Mouse (Mus musculus) lung, postnatal 14 days (tissue): ENCODE results near the gene Abca17.
A peak's percentile ranks its signal among the peaks of the same experiment; 100 is the strongest.

Source experiments
- DNase-seq: peaks from one replicate; pipeline ENCODE4 v3.0.0; 2021

Gene Abca17

GRCm38 (mm10) chr17:24350926-24351759 is at the start of gene Abca17:
Abca17 (minus strand) TSS chr17:24351068.
- no peak for DNase-seq

DNA sequence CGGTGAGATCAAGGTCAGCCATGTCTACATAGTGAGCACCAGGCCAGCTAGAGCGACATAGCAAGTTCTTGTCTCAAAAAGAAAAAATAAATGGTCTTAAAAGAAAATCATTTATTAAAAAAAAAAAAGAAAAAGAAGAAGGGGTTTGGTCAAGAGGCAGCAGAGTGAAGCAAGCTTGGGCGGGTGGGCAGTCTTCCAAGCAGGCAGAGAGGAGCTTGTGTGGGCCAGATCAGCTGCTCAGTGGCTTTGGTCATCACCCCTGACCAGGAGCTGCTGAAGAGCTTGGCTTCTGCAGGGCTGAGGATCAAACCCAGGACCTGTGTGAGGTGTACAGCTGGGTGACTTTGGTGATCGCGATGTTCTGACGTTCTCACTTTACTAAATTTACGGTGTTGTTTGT is 43.6 kb upstream of the Abca17 start:
- peak; percentile 40 for DNase-seq

- DNase-seq: no peak
Measured at GRCm38 (mm10) chr17:24393527-24393926, 42.7 kb upstream of the Abca17 start.

DNA sequence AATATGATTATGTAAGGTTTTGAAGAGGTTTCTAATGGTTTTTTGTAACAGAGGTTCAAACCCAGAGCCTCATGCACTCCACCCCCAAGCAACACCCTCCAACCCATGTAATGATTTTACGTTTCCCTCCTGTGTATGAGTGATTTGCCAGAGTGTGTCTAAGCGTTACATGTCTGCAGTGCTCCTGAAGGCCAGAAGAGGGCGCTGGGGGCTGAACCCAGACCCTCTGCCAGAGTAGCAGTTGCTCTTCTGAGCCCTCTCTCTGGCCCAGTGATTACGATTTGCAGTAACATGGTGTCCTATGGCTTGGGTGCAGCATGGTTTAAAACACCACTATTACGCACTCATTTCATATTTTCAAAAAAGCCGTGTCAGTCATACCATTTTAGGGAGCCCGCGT is 40.3 kb upstream of the Abca17 start:
- no peak for DNase-seq

DNA sequence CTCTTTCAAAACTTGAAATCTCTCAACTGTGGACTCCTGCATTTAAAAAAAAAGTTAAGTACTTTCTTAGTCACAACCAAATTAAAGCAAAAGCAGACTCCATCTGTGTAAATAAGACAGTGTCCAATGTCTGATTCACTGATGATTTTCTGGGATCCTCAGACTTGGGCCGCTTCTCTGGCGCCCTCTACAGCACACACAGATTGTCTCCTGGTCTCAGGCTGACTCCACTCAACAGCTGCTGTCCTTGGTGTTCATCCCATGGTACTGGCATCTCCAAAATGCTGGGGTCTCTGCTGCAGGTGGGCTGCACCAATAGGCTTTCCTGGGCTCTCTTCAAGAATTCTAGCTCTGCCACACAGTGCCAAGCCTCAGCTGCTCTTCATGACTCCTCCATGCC is 39.0 kb upstream of the Abca17 start:
- peak; percentile 70 for DNase-seq

- DNase-seq: no peak
Measured at GRCm38 (mm10) chr17:24388711-24389110, 37.8 kb upstream of the Abca17 start.

DNA sequence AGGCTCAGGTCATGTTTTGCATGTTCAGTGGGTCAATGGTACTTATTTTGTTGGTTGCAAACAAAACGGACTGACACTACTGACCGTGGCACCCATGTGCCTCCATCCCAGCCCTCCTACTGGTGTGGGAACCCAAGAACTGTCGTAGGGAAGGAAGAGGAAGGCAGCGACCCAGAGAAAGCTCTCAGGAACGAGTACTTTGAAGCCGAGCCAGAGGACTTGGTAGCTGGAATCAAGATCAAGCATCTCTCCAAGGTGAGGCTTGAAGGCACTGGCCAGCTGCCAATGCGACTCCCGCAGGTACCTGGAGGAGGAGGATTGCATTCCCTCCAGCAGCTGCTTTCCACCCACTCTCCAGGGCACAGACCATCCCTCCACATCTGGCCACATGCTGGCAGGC is 32.9 kb upstream of the Abca17 start:
- DNase-seq: peak; percentile 69

- no peak for DNase-seq
Measured at GRCm38 (mm10) chr17:24378496-24378895, 27.6 kb upstream of the Abca17 start.

- no peak for DNase-seq
Measured at GRCm38 (mm10) chr17:24375886-24376285, 25.0 kb upstream of the Abca17 start.

- DNase-seq: no peak
Measured at GRCm38 (mm10) chr17:24375094-24375712, 24.3 kb upstream of the Abca17 start.

DNA sequence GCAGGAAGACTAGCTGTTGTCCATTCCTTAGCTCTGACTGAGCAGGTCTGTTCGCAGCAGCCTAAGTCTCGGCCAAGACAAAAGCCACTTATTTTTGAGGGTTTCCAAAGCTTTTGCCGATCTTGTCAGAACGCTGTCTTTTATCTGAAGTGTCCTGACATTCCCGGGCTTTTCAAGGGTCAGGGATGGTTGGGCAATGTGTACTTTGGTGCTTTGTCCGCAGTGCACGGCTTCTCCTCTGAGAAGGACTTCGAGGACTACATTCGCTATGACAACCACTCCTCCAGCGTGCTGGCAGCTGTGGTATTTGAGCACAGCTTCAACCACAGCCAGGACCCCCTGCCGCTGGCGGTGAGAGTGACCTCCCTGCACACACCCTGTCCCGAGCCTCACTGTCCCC is 15.0 kb upstream of the Abca17 start:
- DNase-seq: peak; percentile 57

- DNase-seq: no peak
Measured at GRCm38 (mm10) chr17:24364461-24364860, 13.6 kb upstream of the Abca17 start.

GRCm38 (mm10) chr17:24362527-24362926 is 11.7 kb upstream of the Abca17 start:
- DNase-seq: no peak

GRCm38 (mm10) chr17:24361291-24361690 is 10.4 kb upstream of the Abca17 start:
- no peak for DNase-seq

- no peak for DNase-seq
Measured at GRCm38 (mm10) chr17:24360841-24361240, 10.0 kb upstream of the Abca17 start.

GRCm38 (mm10) chr17:24359903-24360302 is 9.0 kb upstream of the Abca17 start:
- peak; percentile 42 for DNase-seq

DNA sequence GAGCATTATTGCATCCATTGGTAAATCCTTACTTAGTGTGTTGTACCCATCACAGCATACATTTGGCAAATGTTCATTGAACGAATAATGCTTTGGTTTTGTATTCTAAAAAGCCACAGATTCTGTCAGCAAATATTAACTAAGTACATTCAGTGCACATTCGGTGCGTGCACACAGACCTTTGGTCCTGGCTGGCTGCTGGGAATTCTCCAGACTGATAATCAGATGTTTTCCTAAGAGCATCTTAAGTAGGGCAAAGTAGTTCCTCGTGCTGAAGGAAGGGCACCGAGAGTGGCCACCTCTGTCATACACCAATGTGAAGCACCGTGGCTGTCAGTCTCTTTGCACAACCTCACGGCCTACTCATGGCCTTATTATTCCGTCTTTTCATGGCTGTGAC is 8.1 kb upstream of the Abca17 start:
- no peak for DNase-seq

GRCm38 (mm10) chr17:24355284-24355683 is 4.4 kb upstream of the Abca17 start:
- no peak for DNase-seq

DNA sequence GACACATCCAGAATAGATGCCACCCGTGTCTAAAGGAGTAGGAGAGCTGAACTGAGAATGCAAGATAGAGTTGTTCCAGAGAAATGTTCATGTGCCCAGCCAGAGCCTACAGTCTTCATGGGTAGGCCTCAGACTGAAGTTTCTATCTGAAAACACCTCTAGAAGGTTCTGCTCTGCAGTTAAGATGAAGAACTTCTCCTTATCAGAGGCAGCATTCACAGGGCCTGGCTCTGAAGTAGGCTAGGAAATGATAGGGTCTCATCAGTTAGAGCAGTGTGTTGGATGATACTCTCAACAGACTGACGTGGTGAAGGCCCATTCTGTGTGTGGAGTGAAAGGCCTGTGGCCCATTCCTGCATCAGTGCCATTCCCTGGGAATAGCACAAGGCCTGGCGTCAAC is 3.1 kb upstream of the Abca17 start:
- no peak for DNase-seq

DNA sequence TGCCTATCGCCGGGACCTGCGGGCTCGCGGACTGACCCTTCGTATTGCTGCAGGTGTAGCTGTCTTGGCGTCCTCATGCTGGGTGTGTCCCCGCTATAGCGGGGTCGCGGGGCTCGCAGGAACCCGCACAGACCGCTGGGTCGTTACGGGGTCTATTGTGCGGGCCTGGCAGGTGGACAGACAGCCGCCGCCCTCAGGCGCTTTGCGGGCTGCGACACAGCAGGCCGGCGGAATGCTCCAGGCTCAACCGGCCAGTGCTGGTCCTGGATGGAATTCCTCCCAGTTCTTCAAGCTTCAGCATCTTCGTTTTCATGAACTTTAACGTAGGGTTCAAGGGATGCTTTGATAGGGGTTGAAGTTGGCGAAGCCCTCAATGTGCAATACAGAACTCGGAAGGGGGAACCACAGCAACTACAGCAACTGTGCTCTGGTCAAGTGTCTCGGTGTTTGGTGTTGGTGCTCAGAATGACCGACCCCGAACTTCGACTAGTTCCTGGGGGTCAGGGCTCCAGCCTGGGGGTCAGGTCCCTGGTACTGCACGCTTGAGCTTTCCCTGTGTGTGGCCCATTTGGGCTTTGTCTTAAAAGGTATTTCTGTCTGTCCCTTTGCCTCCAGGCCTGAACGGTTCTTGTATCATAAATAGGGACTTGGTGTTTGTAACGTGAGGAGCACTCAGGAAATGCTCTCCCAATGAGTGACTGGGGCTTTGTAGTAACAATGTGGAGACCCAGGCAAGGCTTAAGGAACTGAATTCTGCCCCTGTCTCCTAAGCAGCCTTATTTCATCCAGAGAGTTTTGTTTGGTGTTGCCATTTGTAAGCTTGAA is 1.7 kb upstream of the Abca17 start:
- no peak for DNase-seq

GRCm38 (mm10) chr17:24351760-24352357 is 991 bp upstream of the Abca17 start, which contains the start of gene Abca3:
Abca3 (plus strand) TSS chr17:24351950.
- peak; percentile 97 for DNase-seq

- no peak for DNase-seq
Measured at GRCm38 (mm10) chr17:24349176-24349575, 1.7 kb downstream of the Abca17 start.

- DNase-seq: no peak
Measured at GRCm38 (mm10) chr17:24346831-24347230, 4.0 kb downstream of the Abca17 start.
